Mouse (Mus musculus) heart, adult 2 months (tissue): Measurements from ENCODE around the gene Arhgap8.

Experiments
- CTCF ChIP-seq: fragments of 200-600 bp; IDR thresholded peaks from 2 replicates; pipeline ENCODE4 v1.8.1; 2022; ENCODE audit warnings: antibody characterized with exemption, mild to moderate bottlenecking, moderate library complexity
- EP300 ChIP-seq: fragments of 200-500 bp; IDR thresholded peaks from 2 replicates; pipeline ENCODE4 v1.6.1; 2011; ENCODE audit warnings: low read depth, low read length, control low read depth; ENCODE audit not compliant: insufficient read depth
- POLR2A ChIP-seq: fragments of 200-500 bp; IDR thresholded peaks from 2 replicates; pipeline ENCODE4 v1.6.1; 2011; ENCODE audit warnings: mild to moderate bottlenecking, low read depth, low read length, control low read depth; ENCODE audit not compliant: insufficient read depth

DNA sequence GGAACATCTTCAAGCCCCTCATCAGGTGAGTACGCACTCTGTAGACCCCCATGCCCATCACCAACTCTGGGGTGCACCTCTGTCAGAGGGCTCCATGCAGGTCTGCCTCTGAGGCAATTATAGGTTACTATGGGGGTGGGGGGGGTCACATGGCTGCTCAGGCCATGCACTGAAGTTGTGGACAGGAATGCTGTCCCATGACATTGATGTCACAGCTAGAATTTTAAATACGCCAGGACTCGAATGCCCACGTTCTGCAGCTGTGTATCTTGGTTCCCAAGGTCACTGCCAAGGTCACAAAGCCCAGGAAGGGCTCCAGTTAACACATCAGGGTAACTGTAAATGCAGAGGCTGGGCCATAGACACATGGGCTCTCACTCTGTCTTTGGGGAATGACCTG is 26.0 kb downstream of the Arhgap8 start:
- TF ChIP-seq CTCF (no peak), POLR2A (no peak), EP300 (no peak)
